Mouse (Mus musculus): Measurements from ENCODE around the gene Il20ra. TPM values are rescaled to one million over a fixed set of nuclear protein-coding genes. Genes with fewer than 3 reads are reported as not detected.
A peak's percentile ranks its signal among the peaks of the same experiment; 100 is the strongest.

The Il20ra gene
- polyA plus RNA-seq, 1 experiment from 2014 or later = 0.07 TPM

- Histone ChIP-seq H3K4me1 (ENCODE audit: control insufficient read depth, low read depth, low read length) (no peaks in the 10 kb centered on the region; the same call in 1 of the 2 replicates), H3K9me3 (replicated peaks; ENCODE audit: control insufficient read depth, low read length) (no peaks in the 10 kb centered on the region), H3K27ac (ENCODE audit: low read length) (no peak overlapping the region), H3K36me3 (ENCODE audit: control insufficient read depth, insufficient read depth) (no peaks in the 10 kb centered on the region), H3K9ac (ENCODE audit: low read depth, low read length) (no peak overlapping the region), H3K4me2 (ENCODE audit: low read depth, low read length) (no peak overlapping the region), H3K4me3 (ENCODE audit: low read depth, low read length) (no peak overlapping the region), H3K27me3 (ENCODE audit: control insufficient read depth, insufficient read depth, low read depth, low read length) (no peaks in the 10 kb centered on the region)
- WGBS (ENCODE audit: insufficient replicate concordance) = 50% methylated on average over 2 of the region's 2 CpGs
- ATAC-seq (ENCODE audit: low read depth) = no peak
Measured at GRCm38 (mm10) chr10:19693629-19694028, 18.7 kb upstream of the Il20ra start.

DNA sequence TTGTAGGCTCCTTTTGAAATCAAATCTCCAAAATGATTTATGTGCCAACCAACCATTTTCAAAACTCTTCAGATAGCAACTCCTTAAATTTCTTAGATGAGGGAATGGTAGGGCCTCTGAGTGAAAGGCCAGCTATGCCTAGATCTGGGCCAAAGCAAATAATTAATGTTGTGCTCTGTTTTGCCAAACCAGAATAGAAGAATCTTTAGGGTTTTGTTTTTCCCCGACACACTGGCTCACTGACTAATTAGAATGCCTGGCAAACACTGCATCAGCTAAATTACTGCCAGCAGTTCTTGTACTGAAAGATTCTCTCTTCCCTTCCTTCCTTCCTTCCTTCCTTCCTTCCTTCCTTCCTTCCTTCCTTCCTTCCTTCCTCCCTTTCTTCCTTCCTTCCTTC lies 13.0 kb upstream of the Il20ra start:
- H3K4me1 ChIP-seq (ENCODE audit: control insufficient read depth, low read depth, low read length) = no peaks in the 10 kb centered on the region
- whole genome bisulfite sequencing (ENCODE audit: insufficient replicate concordance) = 49% methylated on average over 1 of the region's 1 CpGs
- no peak overlapping the region for H3K9ac ChIP-seq (ENCODE audit: low read depth, low read length)
- H3K27ac ChIP-seq (ENCODE audit: low read length) = no peak overlapping the region
- no peak for ATAC-seq (ENCODE audit: low read depth)
- no peak overlapping the region for H3K4me3 ChIP-seq (ENCODE audit: low read depth, low read length)
- H3K27me3 ChIP-seq (ENCODE audit: control insufficient read depth, insufficient read depth, low read depth, low read length) = no peaks in the 10 kb centered on the region
- H3K36me3 ChIP-seq (ENCODE audit: control insufficient read depth, insufficient read depth) = no peaks in the 10 kb centered on the region
- H3K4me2 ChIP-seq (ENCODE audit: low read depth, low read length) = no peak overlapping the region
- H3K9me3 ChIP-seq (replicated peaks; ENCODE audit: control insufficient read depth, low read length) = no peaks in the 10 kb centered on the region

GRCm38 (mm10) chr10:19704445-19704844 lies 7.9 kb upstream of the Il20ra start:
- WGBS (ENCODE audit: insufficient replicate concordance) = 66% methylated on average over 8 of the region's 8 CpGs
- Histone ChIP-seq H3K27ac (ENCODE audit: low read length) (no peak overlapping the region), H3K27me3 (ENCODE audit: control insufficient read depth, insufficient read depth, low read depth, low read length) (no peaks in the 10 kb centered on the region), H3K9me3 (replicated peaks; ENCODE audit: control insufficient read depth, low read length) (no peaks in the 10 kb centered on the region), H3K4me3 (ENCODE audit: low read depth, low read length) (no peak overlapping the region), H3K9ac (ENCODE audit: low read depth, low read length) (no peak overlapping the region), H3K4me1 (ENCODE audit: control insufficient read depth, low read depth, low read length) (no peaks in the 10 kb centered on the region), H3K36me3 (ENCODE audit: control insufficient read depth, insufficient read depth) (no peaks in the 10 kb centered on the region), H3K4me2 (ENCODE audit: low read depth, low read length) (no peak overlapping the region)
- ATAC-seq (ENCODE audit: low read depth) = no peak

DNA sequence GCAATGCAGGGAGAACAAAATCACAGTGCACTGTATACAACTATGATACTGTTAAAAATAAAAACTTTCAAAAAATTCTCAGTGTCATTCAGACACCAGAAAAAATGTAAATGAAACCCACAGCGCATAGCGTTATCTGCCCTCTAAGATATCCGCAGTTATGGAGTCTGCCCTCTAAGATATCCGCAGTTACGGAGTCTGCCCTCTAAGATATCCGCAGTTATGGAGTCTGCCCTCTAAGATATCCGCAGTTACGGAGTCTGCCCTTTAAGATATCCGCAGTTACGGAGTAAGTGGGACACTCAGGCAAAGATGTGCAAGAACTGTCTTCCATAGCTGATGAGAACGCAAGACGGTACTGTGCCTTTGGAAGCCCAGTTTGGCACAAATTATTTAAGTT lies 4.6 kb upstream of the Il20ra start:
- no peak overlapping the region for H3K4me2 ChIP-seq (ENCODE audit: low read depth, low read length)
- no peak overlapping the region for H3K4me3 ChIP-seq (ENCODE audit: low read depth, low read length)
- peak; percentile 67 for ATAC-seq (ENCODE audit: low read depth)
- no peaks in the 10 kb centered on the region for H3K9me3 ChIP-seq (replicated peaks; ENCODE audit: control insufficient read depth, low read length)
- H3K27me3 ChIP-seq (ENCODE audit: control insufficient read depth, insufficient read depth, low read depth, low read length) = peaks cover 6% of the 10 kb centered on the region
- H3K27ac ChIP-seq (ENCODE audit: low read length) = no peak overlapping the region
- H3K36me3 ChIP-seq (ENCODE audit: control insufficient read depth, insufficient read depth) = no peaks in the 10 kb centered on the region
- WGBS (ENCODE audit: insufficient replicate concordance) = 48% methylated on average over 12 of the region's 12 CpGs
- H3K9ac ChIP-seq (ENCODE audit: low read depth, low read length) = no peak overlapping the region
- peaks cover 3% of the 10 kb centered on the region for H3K4me1 ChIP-seq (ENCODE audit: control insufficient read depth, low read depth, low read length)

- H3K4me2 ChIP-seq (ENCODE audit: low read depth, low read length) = no peak overlapping the region
- no peak overlapping the region for H3K4me3 ChIP-seq (ENCODE audit: low read depth, low read length)
- peak; percentile 55; the same call in 1 of the 2 replicates for ATAC-seq (ENCODE audit: low read depth)
- 46% methylated on average over 12 of the region's 12 CpGs for WGBS (ENCODE audit: insufficient replicate concordance)
- peaks cover 8% of the 10 kb centered on the region for H3K27me3 ChIP-seq (ENCODE audit: control insufficient read depth, insufficient read depth, low read depth, low read length)
- H3K27ac ChIP-seq (ENCODE audit: low read length) = no peak overlapping the region
- no peaks in the 10 kb centered on the region for H3K36me3 ChIP-seq (ENCODE audit: control insufficient read depth, insufficient read depth)
- no peak overlapping the region for H3K9ac ChIP-seq (ENCODE audit: low read depth, low read length)
- H3K9me3 ChIP-seq (replicated peaks; ENCODE audit: control insufficient read depth, low read length) = no peaks in the 10 kb centered on the region
- H3K4me1 ChIP-seq (ENCODE audit: control insufficient read depth, low read depth, low read length) = peaks cover 3% of the 10 kb centered on the region
Measured at GRCm38 (mm10) chr10:19708277-19709070, 3.9 kb upstream of the Il20ra start.

DNA sequence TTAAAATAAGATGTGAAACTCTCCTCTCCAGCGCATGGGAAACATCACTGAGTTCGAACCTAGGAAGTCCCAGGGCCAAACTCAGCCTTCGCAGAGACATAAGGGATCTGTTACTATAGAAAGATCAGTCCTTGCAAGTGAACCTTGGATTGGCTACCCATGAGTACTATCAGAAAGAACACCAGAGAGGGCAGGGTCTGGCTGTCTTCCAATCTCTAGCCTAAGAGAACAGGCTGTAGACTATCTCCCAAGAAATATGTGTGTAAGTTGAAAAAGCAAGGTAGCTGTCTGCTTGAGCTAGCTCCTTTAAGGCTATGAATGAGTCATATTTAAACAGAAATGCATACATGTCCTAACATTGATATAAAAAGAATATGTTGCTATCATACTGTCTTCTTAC lies 1.4 kb upstream of the Il20ra start:
- Histone ChIP-seq H3K27ac (ENCODE audit: low read length) (no peak overlapping the region), H3K9ac (ENCODE audit: low read depth, low read length) (no peak overlapping the region), H3K4me3 (ENCODE audit: low read depth, low read length) (no peak overlapping the region), H3K4me2 (ENCODE audit: low read depth, low read length) (no peak overlapping the region), H3K27me3 (ENCODE audit: control insufficient read depth, insufficient read depth, low read depth, low read length) (peaks cover 8% of the 10 kb centered on the region), H3K9me3 (replicated peaks; ENCODE audit: control insufficient read depth, low read length) (no peaks in the 10 kb centered on the region), H3K4me1 (ENCODE audit: control insufficient read depth, low read depth, low read length) (peaks cover 3% of the 10 kb centered on the region), H3K36me3 (ENCODE audit: control insufficient read depth, insufficient read depth) (no peaks in the 10 kb centered on the region)
- WGBS (ENCODE audit: insufficient replicate concordance) = 49% methylated on average over 3 of the region's 3 CpGs
- peak; percentile 32; the same call in 1 of the 2 replicates for ATAC-seq (ENCODE audit: low read depth)

DNA sequence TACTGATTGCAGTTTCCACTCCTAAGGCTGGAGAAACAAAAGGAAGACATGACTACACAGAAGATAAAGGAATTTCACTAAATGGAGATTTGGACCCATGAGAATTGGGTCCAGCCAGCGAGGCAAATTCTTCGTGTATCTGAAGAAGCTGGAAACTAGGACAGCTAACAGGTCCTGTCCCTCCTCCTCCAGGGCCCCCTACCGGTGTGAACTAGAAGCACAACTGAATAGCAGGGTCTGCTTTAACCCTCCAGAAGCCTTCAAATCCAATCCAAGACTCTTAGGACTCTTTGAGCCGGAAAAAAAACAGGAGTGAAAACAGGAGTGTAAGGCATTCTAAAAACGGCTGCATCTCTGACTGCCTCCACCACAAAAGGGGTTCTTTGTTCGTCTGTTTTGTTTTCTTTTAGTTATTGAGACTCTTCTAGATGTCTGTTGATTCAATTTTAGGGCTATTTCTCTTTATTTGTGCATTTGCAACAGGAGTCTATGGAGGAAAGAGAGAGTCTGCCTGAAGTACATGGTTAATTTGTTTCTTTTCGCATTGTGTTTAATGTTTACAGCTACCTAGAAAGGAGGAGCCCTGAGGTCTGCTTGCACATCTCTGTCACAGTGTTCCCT lies 709 bp upstream of the Il20ra start:
- H3K4me1 ChIP-seq (ENCODE audit: control insufficient read depth, low read depth, low read length) = peaks cover 3% of the 10 kb centered on the region
- no peaks in the 10 kb centered on the region for H3K9me3 ChIP-seq (replicated peaks; ENCODE audit: control insufficient read depth, low read length)
- H3K4me3 ChIP-seq (ENCODE audit: low read depth, low read length) = no peak overlapping the region
- H3K27me3 ChIP-seq (ENCODE audit: control insufficient read depth, insufficient read depth, low read depth, low read length) = peaks cover 8% of the 10 kb centered on the region
- no peak overlapping the region for H3K27ac ChIP-seq (ENCODE audit: low read length)
- no peak overlapping the region for H3K9ac ChIP-seq (ENCODE audit: low read depth, low read length)
- 42% methylated on average over 7 of the region's 7 CpGs for WGBS (ENCODE audit: insufficient replicate concordance)
- no peaks in the 10 kb centered on the region for H3K36me3 ChIP-seq (ENCODE audit: control insufficient read depth, insufficient read depth)
- no peak overlapping the region for H3K4me2 ChIP-seq (ENCODE audit: low read depth, low read length)
- no peak for ATAC-seq (ENCODE audit: low read depth)

DNA sequence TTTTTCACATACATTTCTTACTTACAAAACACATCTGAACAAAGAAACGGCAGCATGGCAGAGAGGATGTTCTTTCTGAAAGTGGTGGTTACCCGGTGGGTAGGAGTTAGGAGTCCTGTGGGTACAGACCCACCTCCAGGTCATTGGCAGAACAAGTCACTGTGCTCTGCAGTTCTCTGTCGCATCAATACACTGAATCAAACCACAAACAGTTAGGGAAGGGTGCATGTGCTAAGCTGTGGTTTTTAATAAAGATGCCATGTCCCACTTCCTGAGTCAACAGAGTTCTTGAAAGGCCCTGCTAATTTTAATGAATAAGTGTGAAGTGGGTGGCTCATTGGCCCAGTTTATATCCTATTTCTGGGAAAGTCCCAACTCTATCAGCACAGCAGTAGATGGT lies 6.3 kb downstream of the Il20ra start:
- Histone ChIP-seq H3K27ac (ENCODE audit: low read length) (no peak overlapping the region), H3K36me3 (ENCODE audit: control insufficient read depth, insufficient read depth) (no peaks in the 10 kb centered on the region), H3K9ac (ENCODE audit: low read depth, low read length) (no peak overlapping the region), H3K4me1 (ENCODE audit: control insufficient read depth, low read depth, low read length) (no peaks in the 10 kb centered on the region; the same call in 1 of the 2 replicates), H3K27me3 (ENCODE audit: control insufficient read depth, insufficient read depth, low read depth, low read length) (no peaks in the 10 kb centered on the region), H3K4me3 (ENCODE audit: low read depth, low read length) (no peak overlapping the region), H3K4me2 (ENCODE audit: low read depth, low read length) (no peak overlapping the region), H3K9me3 (replicated peaks; ENCODE audit: control insufficient read depth, low read length) (no peaks in the 10 kb centered on the region)
- ATAC-seq (ENCODE audit: low read depth) = no peak
- 28% methylated on average over 3 of the region's 3 CpGs for WGBS (ENCODE audit: insufficient replicate concordance)

DNA sequence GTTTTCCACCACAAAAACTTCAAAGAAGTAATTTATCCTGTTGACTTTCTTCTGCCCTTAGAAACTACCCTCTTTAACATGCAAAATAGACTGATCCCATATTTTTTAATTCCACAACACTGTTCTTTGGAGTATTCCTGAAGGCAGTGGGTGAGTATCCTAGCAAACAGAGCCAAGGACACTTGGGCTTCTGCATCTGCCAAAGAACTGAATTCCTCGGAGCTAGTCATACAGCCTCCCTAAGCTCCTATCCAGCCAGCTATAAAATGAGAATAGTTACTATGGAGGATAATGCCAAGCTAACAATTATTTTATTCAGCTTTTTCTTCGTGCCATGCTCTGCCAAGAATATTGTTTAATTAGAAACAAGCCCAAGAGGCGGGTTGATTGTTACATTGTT lies 9.9 kb downstream of the Il20ra start:
- no peaks in the 10 kb centered on the region; the same call in 1 of the 2 replicates for H3K4me1 ChIP-seq (ENCODE audit: control insufficient read depth, low read depth, low read length)

More for the DNA sequence above, 9.9 kb downstream of the Il20ra start:
- Histone ChIP-seq H3K4me2 (ENCODE audit: low read depth, low read length) (no peak overlapping the region), H3K9ac (ENCODE audit: low read depth, low read length) (no peak overlapping the region), H3K27ac (ENCODE audit: low read length) (no peak overlapping the region), H3K27me3 (ENCODE audit: control insufficient read depth, insufficient read depth, low read depth, low read length) (no peaks in the 10 kb centered on the region), H3K36me3 (ENCODE audit: control insufficient read depth, insufficient read depth) (no peaks in the 10 kb centered on the region), H3K4me3 (ENCODE audit: low read depth, low read length) (no peak overlapping the region), H3K9me3 (replicated peaks; ENCODE audit: control insufficient read depth, low read length) (no peaks in the 10 kb centered on the region)
- no peak for ATAC-seq (ENCODE audit: low read depth)
- WGBS (ENCODE audit: insufficient replicate concordance) = 48% methylated on average over 3 of the region's 3 CpGs
